Mouse (Mus musculus): ENCODE results near the gene Cops6.

- no peak for TF ChIP-seq CTCF (IDR thresholded peaks at IDR 0.05; ENCODE audit: low read depth, low read length)
- no peak for TF ChIP-seq GATA1 (IDR thresholded peaks at IDR 0.05; ENCODE audit: borderline replicate concordance, low read length)
- TF ChIP-seq TAL1 (conservative IDR thresholded peaks at IDR 0.05; ENCODE audit: low read depth, low read length): no peak
These were observed 33.2 kb downstream of the Cops6 start, which contains the start of gene Mblac1 for GRCm38 (mm10) chr5:138193771-138194727.

Data from G1E (cell line).